Mouse (Mus musculus): ENCODE data around the gene Pitpnc1.
A peak's percentile ranks its signal among the peaks of the same experiment; 100 is the strongest.

Gene Pitpnc1

GRCm38 (mm10) chr11:107373154-107373553, 97.3 kb downstream of the Pitpnc1 start:
- DNase-seq (ENCODE audit: low spot score in 2 of 2), result no peak

GRCm38 (mm10) chr11:107372688-107373087, 97.8 kb downstream of the Pitpnc1 start:
- peak; percentile 63 to 77 for DNase-seq (ENCODE audit: low spot score in 2 of 2)

GRCm38 (mm10) chr11:107370476-107370875, 100.0 kb downstream of the Pitpnc1 start:
- DNase-seq (ENCODE audit: low spot score in 2 of 2), result no peak

- DNase-seq (ENCODE audit: low spot score in 2 of 2), result no peak
Observed at GRCm38 (mm10) chr11:107369661-107370060, 100.8 kb downstream of the Pitpnc1 start.

GRCm38 (mm10) chr11:107365938-107366712, 104.4 kb downstream of the Pitpnc1 start:
- no peak for DNase-seq (ENCODE audit: low spot score in 2 of 2)

GRCm38 (mm10) chr11:107358695-107359094, 111.8 kb downstream of the Pitpnc1 start:
- no peak for DNase-seq (ENCODE audit: low spot score in 2 of 2)

- DNase-seq (ENCODE audit: low spot score in 2 of 2), result peak; percentile 58 to 81
Observed at GRCm38 (mm10) chr11:107356224-107356623, 114.3 kb downstream of the Pitpnc1 start.

- DNase-seq (ENCODE audit: low spot score in 2 of 2), result no peak
Observed at GRCm38 (mm10) chr11:107355526-107355925, 115.0 kb downstream of the Pitpnc1 start.

- no peak for DNase-seq (ENCODE audit: low spot score in 2 of 2)
Observed at GRCm38 (mm10) chr11:107354499-107355143, 115.9 kb downstream of the Pitpnc1 start.

- DNase-seq (ENCODE audit: low spot score in 2 of 2), result no peak
Observed at GRCm38 (mm10) chr11:107352596-107352995, 117.9 kb downstream of the Pitpnc1 start.

- no peak for DNase-seq (ENCODE audit: low spot score in 2 of 2)
Observed at GRCm38 (mm10) chr11:107349756-107350155, 120.7 kb downstream of the Pitpnc1 start.

- no peak for DNase-seq (ENCODE audit: low spot score in 2 of 2)
Observed at GRCm38 (mm10) chr11:107343031-107343430, 127.5 kb downstream of the Pitpnc1 start.

GRCm38 (mm10) chr11:107342432-107342831, 128.1 kb downstream of the Pitpnc1 start:
- no peak for DNase-seq (ENCODE audit: low spot score in 2 of 2)

- peak; percentile 50 for DNase-seq (ENCODE audit: low spot score in 2 of 2)
Observed at GRCm38 (mm10) chr11:107341293-107341692, 129.2 kb downstream of the Pitpnc1 start.

- no peak for DNase-seq (ENCODE audit: low spot score in 2 of 2)
Observed at GRCm38 (mm10) chr11:107340793-107341192, 129.7 kb downstream of the Pitpnc1 start.

GRCm38 (mm10) chr11:107339224-107339805, 131.2 kb downstream of the Pitpnc1 start:
- peak in 1 of 2 experiments; percentile 53 for DNase-seq (ENCODE audit: low spot score in 2 of 2)

GRCm38 (mm10) chr11:107337391-107338148, 132.9 kb downstream of the Pitpnc1 start:
- no peak for DNase-seq (ENCODE audit: low spot score in 2 of 2)

GRCm38 (mm10) chr11:107335756-107336155, 134.7 kb downstream of the Pitpnc1 start:
- no peak for DNase-seq (ENCODE audit: low spot score in 2 of 2)

- DNase-seq (ENCODE audit: low spot score in 2 of 2), result no peak
Observed at GRCm38 (mm10) chr11:107334849-107335484, 135.5 kb downstream of the Pitpnc1 start.

GRCm38 (mm10) chr11:107332905-107333304, 137.6 kb downstream of the Pitpnc1 start:
- DNase-seq (ENCODE audit: low spot score in 2 of 2), result no peak

- peak in 1 of 2 experiments; percentile 50 for DNase-seq (ENCODE audit: low spot score in 2 of 2)
Observed at GRCm38 (mm10) chr11:107332332-107332731, 138.2 kb downstream of the Pitpnc1 start.
